Mouse (Mus musculus): ENCODE data around the gene Omt2a. TPM values are rescaled to one million over a fixed set of nuclear protein-coding genes. Genes with fewer than 3 reads are reported as not detected.

The Omt2a gene
- not detected in 2 replicates for polyA plus RNA-seq (2012; rRNA removed)

GRCm38 (mm10) chr9:78314696-78315095, at the start of gene Omt2a:
Gene Omt2a, minus strand, starts transcription at chr9:78314796.
- H3K4me1 ChIP-seq (ENCODE audit: control insufficient read depth, insufficient read depth, low read length), result no peaks in the 10 kb centered on the region
- WGBS, result 86% methylated on average over 2 of the region's 2 CpGs
- H3K27me3 ChIP-seq (ENCODE audit: control insufficient read depth, insufficient read depth, low read length), result no peaks in the 10 kb centered on the region
- TF ChIP-seq POLR2A (IDR thresholded peaks at IDR 0.05; ENCODE audit: borderline replicate concordance, insufficient read depth, low read length) (no peak), CTCF (IDR thresholded peaks at IDR 0.05; ENCODE audit: borderline replicate concordance, insufficient read depth, low read depth, low read length) (no peak)
- DNase-seq, result no peak
- no peak within 1 kb of the TSS for H3K4me3 ChIP-seq (replicated peaks; ENCODE audit: insufficient read depth, low read depth, low read length)
- no peak within 1 kb of the TSS for H3K27ac ChIP-seq (ENCODE audit: insufficient read depth, low read length)

DNA sequence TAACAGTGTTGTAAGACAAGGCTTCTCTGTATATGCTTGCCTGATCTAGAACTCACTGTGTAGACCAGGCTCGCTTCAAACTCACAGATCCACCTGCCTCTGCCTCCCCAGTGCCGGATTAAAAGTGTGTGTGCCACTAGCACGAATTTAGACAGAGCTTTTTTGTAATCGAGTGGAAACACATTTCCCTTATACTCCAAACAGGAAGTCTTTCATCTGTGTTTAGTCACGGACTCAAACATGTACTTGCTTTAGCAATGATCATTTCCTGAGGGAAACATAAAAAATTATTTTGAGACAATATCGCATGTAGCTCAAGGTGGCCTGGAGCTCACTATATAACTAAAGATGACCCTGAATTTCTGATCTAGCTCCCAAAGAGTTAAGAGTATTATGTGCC, 48.8 kb upstream of the Omt2a start:
- Histone ChIP-seq H3K4me1 (ENCODE audit: control insufficient read depth, insufficient read depth, low read length) (no peaks in the 10 kb centered on the region), H3K27ac (ENCODE audit: insufficient read depth, low read length) (no peak overlapping the region), H3K27me3 (ENCODE audit: control insufficient read depth, insufficient read depth, low read length) (no peaks in the 10 kb centered on the region), H3K4me3 (replicated peaks; ENCODE audit: insufficient read depth, low read depth, low read length) (no peak overlapping the region)
- 78% methylated on average over 6 of the region's 6 CpGs for WGBS
- TF ChIP-seq POLR2A (IDR thresholded peaks at IDR 0.05; ENCODE audit: borderline replicate concordance, insufficient read depth, low read length), result no peak
- no peak for TF ChIP-seq CTCF (IDR thresholded peaks at IDR 0.05; ENCODE audit: borderline replicate concordance, insufficient read depth, low read depth, low read length)
- DNase-seq, result no peak

DNA sequence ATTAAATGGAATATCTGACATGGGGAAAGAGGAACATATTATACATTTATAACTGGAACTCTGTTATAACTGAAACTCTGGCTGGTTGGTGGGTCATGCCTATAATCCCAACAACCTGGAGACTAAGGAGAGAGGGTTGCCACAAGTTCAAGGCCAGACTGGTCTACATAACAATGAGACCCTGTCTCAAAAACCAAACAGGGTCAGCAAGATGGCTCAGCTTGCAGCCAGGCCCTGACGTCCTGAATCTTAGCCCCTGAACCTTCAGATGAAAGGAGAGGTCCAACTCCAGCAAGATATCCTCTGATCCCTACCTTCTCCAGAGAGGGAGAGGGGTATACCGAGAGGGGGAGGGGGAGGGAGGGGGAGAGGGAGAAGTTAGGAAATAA, 45.9 kb upstream of the Omt2a start:
- no peak overlapping the region for H3K27ac ChIP-seq (ENCODE audit: insufficient read depth, low read length)
- no peak for TF ChIP-seq POLR2A (IDR thresholded peaks at IDR 0.05; ENCODE audit: borderline replicate concordance, insufficient read depth, low read length)
- no peak for TF ChIP-seq CTCF (IDR thresholded peaks at IDR 0.05; ENCODE audit: borderline replicate concordance, insufficient read depth, low read depth, low read length)
- 41% methylated on average over 2 of the region's 2 CpGs for WGBS
- no peak overlapping the region for H3K4me3 ChIP-seq (replicated peaks; ENCODE audit: insufficient read depth, low read depth, low read length)
- H3K27me3 ChIP-seq (ENCODE audit: control insufficient read depth, insufficient read depth, low read length), result no peaks in the 10 kb centered on the region
- no peaks in the 10 kb centered on the region for H3K4me1 ChIP-seq (ENCODE audit: control insufficient read depth, insufficient read depth, low read length)
- no peak for DNase-seq

- H3K27ac ChIP-seq (ENCODE audit: insufficient read depth, low read length), result no peak overlapping the region
- no peak overlapping the region for H3K4me3 ChIP-seq (replicated peaks; ENCODE audit: insufficient read depth, low read depth, low read length)
- 80% methylated on average over 6 of the region's 6 CpGs for WGBS
- H3K4me1 ChIP-seq (ENCODE audit: control insufficient read depth, insufficient read depth, low read length), result no peaks in the 10 kb centered on the region
- DNase-seq, result no peak
- no peaks in the 10 kb centered on the region for H3K27me3 ChIP-seq (ENCODE audit: control insufficient read depth, insufficient read depth, low read length)
- TF ChIP-seq POLR2A (IDR thresholded peaks at IDR 0.05; ENCODE audit: borderline replicate concordance, insufficient read depth, low read length), result no peak
- no peak for TF ChIP-seq CTCF (IDR thresholded peaks at IDR 0.05; ENCODE audit: borderline replicate concordance, insufficient read depth, low read depth, low read length)
Measured at GRCm38 (mm10) chr9:78359750-78360483, 45.3 kb upstream of the Omt2a start.

GRCm38 (mm10) chr9:78358053-78358452, 43.5 kb upstream of the Omt2a start:
- H3K4me1 ChIP-seq (ENCODE audit: control insufficient read depth, insufficient read depth, low read length), result no peaks in the 10 kb centered on the region
- H3K27ac ChIP-seq (ENCODE audit: insufficient read depth, low read length), result no peak overlapping the region
- H3K27me3 ChIP-seq (ENCODE audit: control insufficient read depth, insufficient read depth, low read length), result no peaks in the 10 kb centered on the region
- TF ChIP-seq POLR2A (IDR thresholded peaks at IDR 0.05; ENCODE audit: borderline replicate concordance, insufficient read depth, low read length) (no peak), CTCF (IDR thresholded peaks at IDR 0.05; ENCODE audit: borderline replicate concordance, insufficient read depth, low read depth, low read length) (peak; percentile 63; the same call in 1 of the 2 replicates)
- DNase-seq, result peak; percentile 35 to 39
- no peak overlapping the region for H3K4me3 ChIP-seq (replicated peaks; ENCODE audit: insufficient read depth, low read depth, low read length)
- WGBS, result 12% methylated on average over 9 of the region's 9 CpGs

- no peak within 1 kb of the TSS for H3K4me3 ChIP-seq (replicated peaks; ENCODE audit: insufficient read depth, low read depth, low read length)
- no peak for DNase-seq
- H3K4me1 ChIP-seq (ENCODE audit: control insufficient read depth, insufficient read depth, low read length), result no peaks in the 10 kb centered on the region
- 89% methylated on average over 8 of the region's 8 CpGs for WGBS
- TF ChIP-seq POLR2A (IDR thresholded peaks at IDR 0.05; ENCODE audit: borderline replicate concordance, insufficient read depth, low read length), result no peak
- TF ChIP-seq CTCF (IDR thresholded peaks at IDR 0.05; ENCODE audit: borderline replicate concordance, insufficient read depth, low read depth, low read length), result no peak
- no peak within 1 kb of the TSS for H3K27ac ChIP-seq (ENCODE audit: insufficient read depth, low read length)
- no peaks in the 10 kb centered on the region for H3K27me3 ChIP-seq (ENCODE audit: control insufficient read depth, insufficient read depth, low read length)
Measured at GRCm38 (mm10) chr9:78355611-78356010, 41.0 kb upstream of the Omt2a start, which contains the start of gene Gsta2. Gene Gsta2, minus strand, starts transcription at chr9:78355788.

DNA sequence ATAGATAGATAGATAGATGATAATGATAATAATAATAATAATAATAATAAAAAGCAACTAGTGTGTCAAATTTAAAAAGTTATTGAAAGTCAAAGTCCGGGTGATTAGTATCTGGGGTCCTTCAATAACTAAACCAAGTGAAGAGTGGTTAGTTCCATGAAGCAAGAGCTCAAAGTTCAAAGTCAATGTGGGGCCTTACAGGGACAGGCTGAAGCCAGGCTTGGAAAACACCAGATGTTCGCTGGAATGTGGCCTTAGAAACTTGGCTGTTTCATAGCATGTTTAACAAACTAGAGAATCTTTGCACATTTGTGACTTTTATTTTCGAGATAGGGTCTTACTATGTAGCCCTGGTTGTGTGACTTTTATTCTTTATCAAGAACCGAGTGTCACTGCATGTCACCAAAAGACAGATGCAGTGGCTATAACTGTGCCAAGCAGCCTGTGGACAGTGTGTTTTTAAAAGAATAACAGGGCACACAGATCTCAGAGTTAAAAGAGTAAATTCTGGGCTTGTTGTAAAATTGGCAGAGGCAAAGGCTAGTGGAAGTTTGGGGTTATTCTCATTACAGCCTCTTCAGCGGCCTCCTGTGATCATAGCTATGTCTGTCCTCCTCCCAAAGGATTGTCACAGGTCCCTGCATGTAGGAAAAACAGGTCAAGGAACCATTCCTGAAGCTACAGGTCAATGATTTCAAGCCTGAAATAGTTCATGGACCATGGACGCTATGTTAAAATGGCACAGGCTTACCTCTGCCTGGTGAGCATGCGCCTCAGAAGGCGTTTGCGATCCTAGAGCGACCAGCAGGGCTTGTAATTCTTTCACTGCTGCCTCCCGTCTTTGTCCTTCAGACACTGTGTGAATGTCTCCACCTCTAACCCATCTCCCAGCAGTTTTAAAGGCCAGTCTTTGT, 40.3 kb upstream of the Omt2a start:
- DNase-seq, result no peak
- WGBS, result 76% methylated on average over 11 of the region's 11 CpGs
- Histone ChIP-seq H3K27ac (ENCODE audit: insufficient read depth, low read length) (no peak overlapping the region), H3K4me1 (ENCODE audit: control insufficient read depth, insufficient read depth, low read length) (no peaks in the 10 kb centered on the region), H3K27me3 (ENCODE audit: control insufficient read depth, insufficient read depth, low read length) (no peaks in the 10 kb centered on the region), H3K4me3 (replicated peaks; ENCODE audit: insufficient read depth, low read depth, low read length) (no peak overlapping the region)
- TF ChIP-seq CTCF (IDR thresholded peaks at IDR 0.05; ENCODE audit: borderline replicate concordance, insufficient read depth, low read depth, low read length) (no peak), POLR2A (IDR thresholded peaks at IDR 0.05; ENCODE audit: borderline replicate concordance, insufficient read depth, low read length) (no peak)
